Mouse (Mus musculus): Measurements from ENCODE around the gene Chrna4. TPM values are rescaled to one million over a fixed set of nuclear protein-coding genes. Genes with fewer than 3 reads are reported as not detected.

Chrna4 gene
- total RNA-seq (2021): not detected

DNA sequence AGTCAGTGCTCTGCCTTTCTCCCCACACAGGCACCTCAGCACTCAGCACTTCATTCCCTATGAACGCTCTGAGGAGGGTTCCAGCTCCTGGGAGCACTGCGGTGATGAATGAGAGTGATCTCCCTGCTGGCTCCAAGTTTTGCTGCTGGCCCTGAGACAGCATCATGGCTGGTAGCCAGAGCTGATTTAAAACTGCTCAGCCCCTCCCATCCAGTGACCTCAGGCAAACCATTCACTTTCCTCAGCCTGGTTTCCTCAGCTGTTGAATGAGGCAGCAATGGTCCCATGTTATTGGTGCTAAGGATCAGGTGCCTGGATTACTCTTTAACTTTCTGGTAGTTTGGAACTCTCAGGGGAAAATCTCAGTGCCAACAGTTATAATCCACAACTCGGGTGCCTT lies at the start of gene Chrna4:
Gene Chrna4 (minus strand): TSS at position 110 of the 400 bp plus-strand sequence.
- intact Hi-C loops (cut with DNase I): no loop called here

DNA sequence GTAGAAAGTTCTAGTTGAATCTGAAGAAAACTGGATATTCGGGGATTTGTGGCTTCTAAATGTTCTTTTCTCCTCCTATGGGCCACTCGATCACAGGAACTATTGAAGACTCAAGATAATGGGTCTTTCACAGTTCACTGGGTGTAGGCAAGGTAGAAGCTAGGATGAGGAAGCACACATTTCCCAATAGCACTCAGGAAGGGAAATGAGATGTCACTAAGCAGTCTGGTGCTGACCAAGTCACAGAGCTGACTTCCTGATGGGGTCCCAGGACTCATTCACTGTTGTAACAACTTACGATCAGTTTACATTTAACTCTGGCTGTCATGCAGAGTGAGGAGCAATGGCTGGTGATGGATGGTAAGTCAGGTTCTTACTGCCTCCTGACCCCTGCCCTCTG lies 46.8 kb upstream of the Chrna4 start:
- intact Hi-C loops (cut with DNase I): no loop called here
- no peak for DNase-seq (ENCODE audit: low spot score)

More for the DNA sequence above, at the start of gene Chrna4:
- DNase-seq (ENCODE audit: low spot score): no peak

DNA sequence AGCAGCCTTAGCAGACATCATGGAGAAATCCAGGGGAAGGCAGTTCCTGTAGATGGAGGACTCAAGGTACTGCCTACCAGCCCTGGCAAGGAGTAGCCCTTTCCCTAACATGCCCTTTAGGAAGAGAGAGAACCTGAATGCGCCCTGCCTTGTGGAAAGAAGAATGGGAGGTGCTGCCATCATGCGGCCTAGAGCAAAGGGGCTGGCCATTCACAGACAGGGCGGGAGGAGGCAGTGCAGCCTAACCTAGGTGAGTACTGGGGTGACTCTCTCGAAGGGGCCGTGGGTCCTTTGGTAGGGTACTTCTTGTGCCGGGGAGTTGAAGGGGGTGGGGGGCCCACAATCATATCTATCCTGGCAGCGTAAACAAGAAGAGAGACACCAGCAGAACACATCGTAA lies 41.7 kb upstream of the Chrna4 start:
- intact Hi-C loops (cut with DNase I): no loop called here
- DNase-seq (ENCODE audit: low spot score): no peak

DNA sequence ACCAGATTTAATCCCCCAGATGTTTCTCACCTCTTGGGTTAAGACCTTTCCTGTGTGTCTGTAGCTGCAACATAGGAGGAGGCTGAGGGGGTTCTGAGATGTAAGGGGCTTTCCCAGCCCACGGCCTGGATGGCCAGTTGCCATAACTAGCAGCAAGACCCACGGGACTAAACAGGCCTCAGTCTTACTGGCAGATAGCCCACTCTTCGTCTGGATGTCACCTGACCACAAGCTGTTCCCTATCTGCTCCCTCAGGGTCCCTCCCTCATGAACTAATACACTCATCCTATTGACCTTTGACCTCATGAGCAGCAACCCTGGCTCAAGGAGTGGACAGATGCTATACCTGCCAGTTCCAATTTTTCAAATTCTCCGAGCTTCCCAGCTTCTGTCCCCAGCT lies 40.6 kb upstream of the Chrna4 start:
- DNase-seq (ENCODE audit: low spot score): no peak
- intact Hi-C loops (cut with DNase I): no loop called here

DNA sequence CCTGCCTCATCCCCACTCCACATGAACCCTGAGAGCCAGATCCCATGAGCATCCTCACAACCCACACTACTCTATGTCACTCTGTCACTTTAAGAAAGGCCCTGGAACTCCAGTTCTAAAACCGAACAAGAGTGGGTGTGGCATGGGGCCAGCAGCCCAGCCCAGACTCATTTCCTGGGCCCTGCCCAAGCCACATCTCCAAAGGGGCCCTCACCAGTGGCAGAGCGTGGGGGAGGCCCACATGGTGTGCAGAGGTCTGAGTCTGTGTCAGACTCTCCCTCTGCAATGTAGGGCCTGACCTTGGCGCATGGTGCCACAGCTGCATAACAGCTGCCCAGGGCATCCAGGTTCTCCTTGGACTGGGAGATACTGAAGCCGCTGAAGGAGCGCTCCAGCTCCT lies 37.5 kb upstream of the Chrna4 start:
- no peak for DNase-seq (ENCODE audit: low spot score)
- intact Hi-C loops (cut with DNase I): no loop called here

DNA sequence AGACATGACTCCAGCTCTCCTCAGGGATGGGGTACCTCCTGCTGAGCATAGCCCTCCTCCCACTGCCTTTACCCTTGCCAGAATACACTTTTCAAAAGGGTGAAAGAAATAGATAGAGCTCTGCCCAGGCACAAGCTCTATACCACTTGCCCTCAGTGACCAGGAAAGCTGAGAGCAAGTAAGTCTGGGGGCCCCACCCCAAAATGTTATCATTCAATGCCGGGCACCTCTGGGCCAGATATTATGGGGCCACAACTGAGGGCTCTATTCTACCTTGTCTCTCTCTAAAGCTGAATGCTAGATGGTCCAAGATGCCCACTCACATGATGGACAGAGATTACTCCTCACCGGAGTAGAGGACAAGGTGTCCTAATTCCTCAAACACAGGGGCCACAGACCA lies 36.2 kb upstream of the Chrna4 start:
- intact Hi-C loops (cut with DNase I): no loop called here

DNA sequence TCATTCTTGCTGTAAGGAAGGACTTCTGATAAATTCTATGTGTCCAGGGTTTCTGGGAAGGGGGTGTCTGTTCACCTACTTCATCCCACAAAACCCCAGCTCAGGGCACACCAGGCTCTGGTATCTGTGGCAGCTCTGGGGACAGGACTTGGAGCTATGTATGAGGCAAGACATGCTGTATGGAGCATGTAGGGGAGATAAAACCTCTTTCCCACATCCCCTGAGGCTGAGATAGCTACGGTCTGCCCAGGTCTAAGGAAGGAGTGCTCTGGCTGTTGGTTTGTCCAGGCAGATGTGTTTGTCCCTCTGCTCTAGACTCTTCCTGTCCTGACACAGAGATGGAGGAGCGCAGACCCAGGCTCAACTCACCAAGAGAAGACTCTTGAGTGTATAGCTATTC lies 35.6 kb upstream of the Chrna4 start:
- intact Hi-C loops (cut with DNase I): no loop called here
- DNase-seq (ENCODE audit: low spot score): no peak

More for the DNA sequence above, 36.2 kb upstream of the Chrna4 start:
- no peak for DNase-seq (ENCODE audit: low spot score)

DNA sequence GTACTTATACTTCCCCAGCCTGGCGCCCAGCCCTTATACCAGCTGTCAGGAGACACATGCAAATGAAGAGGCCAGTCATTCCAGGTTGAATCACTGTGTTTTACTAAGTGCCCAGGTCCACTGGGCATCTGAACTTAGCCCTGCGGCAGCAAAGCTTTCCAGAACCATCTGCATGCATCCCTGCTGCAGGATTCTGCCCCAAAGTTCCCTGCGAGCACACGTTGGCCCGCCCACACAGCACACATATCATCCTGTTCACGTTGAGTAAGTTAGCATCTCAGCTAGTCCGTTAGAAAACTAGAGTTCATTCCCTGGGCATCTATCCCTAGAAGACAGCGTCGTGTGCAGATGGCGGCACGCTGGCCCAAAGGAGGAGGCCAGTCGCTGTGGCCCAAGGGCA lies 32.2 kb upstream of the Chrna4 start:
- intact Hi-C loops (cut with DNase I): no loop called here
- DNase-seq (ENCODE audit: low spot score): no peak

DNA sequence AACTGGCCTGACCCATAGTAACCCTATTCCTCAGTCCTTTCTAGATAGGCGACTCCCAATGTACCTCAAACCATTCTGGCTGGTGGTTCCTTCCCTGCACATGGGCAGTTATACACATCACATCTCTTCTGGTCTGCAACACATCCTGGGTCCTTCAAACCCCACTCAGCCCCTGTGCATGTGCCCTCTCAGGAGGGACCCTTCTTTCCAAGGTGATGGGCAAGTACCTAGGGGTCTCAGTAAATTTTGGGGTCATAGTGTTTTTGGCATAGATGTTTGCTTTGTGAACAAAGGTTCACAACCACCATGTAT lies 29.0 kb upstream of the Chrna4 start:
- DNase-seq (ENCODE audit: low spot score): no peak
- intact Hi-C loops (cut with DNase I): loop anchor here (1.0 to 5.0 kb wide), 2 partner anchors 76 to 640 kb away; no protein-coding TSS in a partner anchor

DNA sequence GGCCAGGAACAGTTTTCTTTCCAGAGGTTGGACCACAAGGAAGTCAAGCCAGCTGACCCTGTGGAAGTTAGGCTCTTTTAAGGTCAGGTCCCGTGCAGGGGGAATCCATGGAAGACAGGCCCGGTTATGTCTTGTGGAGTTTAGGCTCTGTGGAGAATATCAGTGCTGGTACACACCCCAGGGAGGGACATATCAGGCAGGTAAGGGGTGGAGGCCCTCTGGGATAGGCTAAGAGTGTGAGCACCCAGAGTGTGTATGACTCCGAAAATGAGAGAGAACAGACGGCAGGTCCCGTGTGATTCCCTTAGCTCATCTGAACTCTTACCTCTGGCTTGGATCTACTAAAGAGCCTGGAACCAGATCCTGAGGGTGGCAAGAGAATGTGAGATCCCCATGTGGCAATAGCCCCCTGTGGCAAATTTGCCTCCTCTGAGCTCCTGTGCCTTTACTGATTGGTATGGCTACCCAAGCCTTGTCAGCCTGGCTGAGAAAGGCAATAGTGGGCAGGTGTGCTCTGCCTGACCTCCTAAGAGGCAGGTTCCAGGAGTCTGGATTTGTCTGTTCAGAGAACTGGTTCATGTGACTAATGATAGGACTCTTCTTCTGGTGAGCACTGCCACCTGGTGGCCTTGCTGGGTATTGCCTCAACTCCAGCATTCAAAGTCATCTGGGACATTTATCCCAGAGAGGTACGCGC lies 28.5 kb upstream of the Chrna4 start:
- no peak for DNase-seq (ENCODE audit: low spot score)
- intact Hi-C loops (cut with DNase I): loop anchor here (1.0 to 5.0 kb wide), 2 partner anchors 76 to 640 kb away; no protein-coding TSS in a partner anchor

DNA sequence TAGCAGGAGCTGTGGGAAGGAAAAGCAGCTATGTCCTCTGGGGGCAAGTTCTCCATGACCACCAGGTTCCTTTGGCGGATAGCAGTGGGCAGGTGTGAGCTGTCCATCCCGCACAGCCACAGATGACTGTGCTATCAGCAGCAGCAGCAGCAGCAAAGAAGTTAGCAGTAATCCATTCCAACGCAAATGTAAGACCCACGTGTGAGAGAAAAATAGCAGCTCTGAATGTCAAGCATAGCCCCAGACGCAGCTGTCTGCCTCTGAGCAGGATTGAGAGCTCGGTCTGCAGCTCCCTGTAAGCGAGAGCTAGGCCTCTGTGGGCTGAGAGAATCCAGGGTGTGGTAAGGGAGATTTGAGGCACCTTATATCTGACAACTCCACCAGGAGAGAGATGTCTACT lies 26.8 kb upstream of the Chrna4 start:
- no peak for DNase-seq (ENCODE audit: low spot score)
- intact Hi-C loops (cut with DNase I): loop anchor here (5.0 kb wide), 1 partner anchor 642 kb away; no protein-coding TSS in a partner anchor

DNA sequence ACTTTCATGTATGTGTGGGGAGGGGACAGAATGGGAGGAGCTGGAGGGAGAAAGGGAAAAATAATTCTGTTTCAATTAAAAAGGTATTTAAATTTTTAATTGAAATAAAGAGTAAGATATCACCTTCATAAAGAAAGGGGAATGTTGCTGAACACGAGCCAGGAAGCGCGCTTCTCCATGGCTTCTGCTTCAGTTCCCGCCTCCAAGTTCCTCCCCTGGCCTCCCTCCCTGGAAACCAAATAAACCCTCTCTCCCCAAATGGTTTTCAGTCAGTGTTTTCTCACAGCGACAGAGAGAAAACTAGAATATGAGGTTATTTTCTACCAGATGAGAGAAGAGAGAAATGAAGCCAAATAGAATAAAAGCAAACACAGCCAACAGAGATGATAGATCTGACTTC lies 25.2 kb upstream of the Chrna4 start:
- intact Hi-C loops (cut with DNase I): loop anchor here (10.0 kb wide), 1 partner anchor 274 kb away; no protein-coding TSS in a partner anchor
- no peak for DNase-seq (ENCODE audit: low spot score)

DNA sequence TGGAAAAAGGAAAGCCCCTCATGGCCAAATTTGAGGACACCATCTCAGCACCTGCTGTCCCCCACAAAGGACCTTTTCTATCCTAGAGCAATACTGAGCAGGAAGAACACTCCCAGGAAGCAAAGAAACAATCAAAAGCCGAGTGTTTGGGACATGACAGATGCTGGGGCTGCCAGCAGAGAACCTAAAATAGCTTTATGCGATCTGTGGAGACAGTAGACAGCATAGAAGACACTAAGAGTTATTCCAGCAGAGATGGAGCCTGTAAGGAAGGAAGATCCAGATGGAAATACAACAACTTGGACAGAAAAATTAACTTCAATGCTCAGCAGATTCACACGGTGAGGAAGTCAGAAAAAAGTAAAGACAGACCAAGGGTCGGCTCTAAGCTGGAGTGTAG lies 22.5 kb upstream of the Chrna4 start:
- no peak for DNase-seq (ENCODE audit: low spot score)
- intact Hi-C loops (cut with DNase I): loop anchor here (10.0 kb wide), 1 partner anchor 271 kb away; no protein-coding TSS in a partner anchor

DNA sequence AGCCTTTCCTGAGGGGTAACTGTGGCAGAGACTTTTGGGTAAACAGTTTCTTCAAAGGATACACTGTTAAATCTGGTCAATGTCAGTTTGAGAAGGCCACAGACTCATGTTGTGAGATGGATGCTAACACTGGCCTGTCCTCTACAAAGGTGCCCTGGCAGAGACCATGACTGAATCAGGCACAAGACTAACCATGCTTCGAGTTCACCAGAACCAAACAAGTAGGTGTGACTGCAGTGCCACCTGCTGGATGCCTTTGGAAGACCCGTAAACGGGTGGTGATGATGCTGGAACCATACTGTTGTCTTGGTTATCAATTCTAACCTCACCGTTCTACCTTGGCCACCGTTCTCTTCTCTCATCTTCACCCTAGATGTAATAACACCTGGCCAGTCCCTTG lies 16.8 kb upstream of the Chrna4 start:
- intact Hi-C loops (cut with DNase I): loop anchor here (1.0 to 10.0 kb wide), 3 partner anchors 64 to 265 kb away; no protein-coding TSS in a partner anchor
- DNase-seq (ENCODE audit: low spot score): no peak

DNA sequence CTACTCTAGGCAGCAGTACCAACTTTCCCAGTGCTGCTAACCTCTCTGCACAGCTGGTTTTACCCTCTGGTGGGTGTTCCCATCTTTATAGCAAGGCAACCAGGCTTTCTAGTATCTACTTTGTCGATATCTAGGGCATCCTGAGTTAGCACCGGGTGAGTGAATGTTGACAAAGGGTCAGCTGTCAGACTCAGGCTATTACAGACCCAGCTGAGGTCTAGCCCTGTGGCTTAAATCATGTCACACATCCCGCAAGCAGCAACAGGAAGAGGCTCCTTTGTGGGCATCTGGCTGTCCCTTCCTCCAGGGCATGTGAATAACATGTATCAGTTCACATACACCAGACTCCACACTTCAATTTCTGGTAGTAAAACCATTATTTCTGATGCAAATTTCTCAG lies 14.8 kb upstream of the Chrna4 start:
- intact Hi-C loops (cut with DNase I): no loop called here
- DNase-seq (ENCODE audit: low spot score): no peak

DNA sequence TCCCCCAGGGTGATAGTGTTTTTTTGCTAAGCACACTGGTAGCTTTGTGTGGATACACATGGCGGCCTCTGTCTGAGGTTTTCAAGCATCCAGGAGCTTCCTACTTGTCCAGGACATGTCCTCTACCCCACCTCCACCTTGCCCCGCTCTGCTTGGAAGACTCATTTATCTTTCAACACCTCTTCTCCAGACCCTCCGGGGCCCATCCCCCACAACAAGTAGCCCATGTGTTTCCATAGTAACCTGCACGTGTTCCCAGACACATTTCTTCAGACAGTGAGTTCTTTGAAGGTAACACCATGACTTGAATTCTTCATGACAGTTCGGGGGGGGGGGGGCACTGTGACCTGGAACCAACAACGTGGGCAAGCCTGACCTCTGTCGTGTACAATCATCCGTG lies 14.0 kb upstream of the Chrna4 start:
- intact Hi-C loops (cut with DNase I): no loop called here
- no peak for DNase-seq (ENCODE audit: low spot score)

DNA sequence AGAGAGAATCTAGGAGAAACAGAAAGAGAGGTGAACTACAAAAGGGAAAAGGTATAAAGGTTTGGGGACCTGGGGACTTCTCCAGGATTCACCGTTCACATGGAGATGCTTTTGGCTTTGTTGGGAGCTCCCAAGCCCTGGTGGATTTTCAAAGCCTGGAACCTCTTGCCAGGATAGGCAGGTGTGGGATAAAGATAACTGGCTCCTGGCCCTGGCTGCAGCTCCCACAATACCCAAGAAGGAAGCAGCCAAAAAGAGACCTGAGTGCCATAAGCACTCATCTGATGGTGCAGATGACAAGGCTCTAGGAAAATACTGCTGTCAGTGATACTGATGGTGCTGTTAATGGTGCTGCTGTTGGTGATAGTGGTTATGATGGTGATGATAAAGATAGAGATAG lies 8.8 kb upstream of the Chrna4 start:
- DNase-seq (ENCODE audit: low spot score): no peak
- intact Hi-C loops (cut with DNase I): no loop called here

DNA sequence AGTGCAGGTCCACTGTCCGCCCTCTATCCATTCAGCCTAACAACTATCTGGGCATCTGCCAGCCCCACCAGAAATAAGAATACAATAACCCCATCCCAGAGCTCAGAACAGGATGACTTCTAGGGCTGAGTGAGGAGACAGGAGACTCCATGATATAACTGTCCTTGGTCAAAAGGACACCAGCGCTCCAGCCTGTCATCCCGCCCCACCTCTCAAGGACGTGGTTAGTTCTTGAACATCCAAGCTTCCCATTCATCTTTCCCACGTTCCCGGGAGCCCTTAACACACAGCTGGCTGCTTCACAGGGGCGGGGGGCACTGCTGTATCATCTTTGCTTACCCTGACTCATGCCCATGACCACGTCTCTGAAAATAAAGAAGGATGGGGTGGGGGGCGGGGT lies 5.6 kb upstream of the Chrna4 start:
- no peak for DNase-seq (ENCODE audit: low spot score)
- intact Hi-C loops (cut with DNase I): no loop called here

DNA sequence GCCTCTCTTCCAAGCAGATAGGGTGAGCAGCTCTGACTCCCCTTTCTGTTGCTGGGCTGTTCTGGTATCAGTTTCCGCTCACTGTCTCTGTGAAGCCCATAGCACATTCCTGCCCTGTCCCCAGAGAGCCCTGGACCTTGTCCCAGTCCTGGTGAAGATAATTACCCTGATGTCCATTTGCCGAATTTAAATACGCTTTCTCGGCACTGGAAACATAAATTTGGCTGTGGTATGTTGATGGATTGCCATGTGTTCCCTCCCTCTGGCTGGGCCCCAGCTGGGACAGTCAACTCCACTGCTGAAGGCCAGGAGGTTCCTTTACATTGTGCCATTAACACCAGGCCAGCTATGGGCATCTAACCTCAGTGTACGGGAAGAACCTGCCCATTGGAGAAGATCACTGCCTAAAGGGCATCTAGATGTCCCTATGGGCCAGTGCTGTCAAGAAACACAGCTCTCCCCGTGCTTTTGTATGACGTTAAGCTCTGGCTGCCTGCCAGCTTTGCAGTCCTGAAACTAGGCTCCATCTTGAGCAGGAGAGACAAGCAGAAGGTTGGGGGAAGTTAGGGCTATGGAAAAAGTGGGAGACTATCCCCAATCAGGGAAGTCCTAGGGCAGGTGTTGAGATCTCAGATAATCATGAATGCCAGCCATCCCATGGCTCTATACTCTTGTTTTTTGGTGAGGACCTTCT lies 5.1 kb upstream of the Chrna4 start:
- DNase-seq (ENCODE audit: low spot score): no peak
- intact Hi-C loops (cut with DNase I): no loop called here

DNA sequence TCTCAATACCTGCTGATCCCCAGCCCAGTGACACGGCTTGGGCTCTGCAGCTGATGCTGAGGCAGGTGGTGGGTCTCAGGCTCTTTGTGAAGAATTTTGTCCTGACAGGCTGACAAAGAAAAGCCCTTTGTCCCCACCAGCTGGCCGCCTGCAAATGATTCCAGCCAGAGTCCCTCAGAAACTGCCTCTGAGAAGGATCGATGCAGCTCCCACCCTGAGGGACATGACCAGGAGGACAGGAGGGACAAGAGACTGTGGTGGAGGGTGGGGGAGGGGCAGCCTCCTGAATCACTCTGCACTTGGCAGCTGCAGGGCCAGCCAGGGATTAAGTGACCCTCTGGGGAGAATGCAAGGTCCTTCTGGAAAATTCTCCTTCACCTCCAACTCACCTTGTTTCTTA lies 655 bp upstream of the Chrna4 start:
- intact Hi-C loops (cut with DNase I): no loop called here
- no peak for DNase-seq (ENCODE audit: low spot score)

DNA sequence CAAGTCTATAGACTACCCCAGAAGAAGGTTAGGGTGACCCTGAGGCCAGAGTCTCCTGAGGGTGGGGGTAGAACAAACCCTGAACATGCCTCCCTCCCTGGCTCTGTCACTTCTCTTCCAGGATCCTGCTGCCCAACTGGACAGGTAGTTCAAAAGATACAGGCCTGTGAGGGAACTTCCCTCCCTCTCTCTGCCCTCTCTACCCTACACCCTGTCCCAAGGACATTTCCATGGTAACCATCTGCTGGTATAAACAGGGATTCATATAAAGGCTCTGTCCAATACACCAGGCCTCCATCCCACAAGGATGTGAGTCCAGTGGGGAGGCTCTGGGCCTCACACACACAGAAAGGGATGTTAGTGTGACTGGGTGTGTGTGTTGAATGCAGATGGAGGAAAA lies 970 bp downstream of the Chrna4 start:
- intact Hi-C loops (cut with DNase I): no loop called here

DNA sequence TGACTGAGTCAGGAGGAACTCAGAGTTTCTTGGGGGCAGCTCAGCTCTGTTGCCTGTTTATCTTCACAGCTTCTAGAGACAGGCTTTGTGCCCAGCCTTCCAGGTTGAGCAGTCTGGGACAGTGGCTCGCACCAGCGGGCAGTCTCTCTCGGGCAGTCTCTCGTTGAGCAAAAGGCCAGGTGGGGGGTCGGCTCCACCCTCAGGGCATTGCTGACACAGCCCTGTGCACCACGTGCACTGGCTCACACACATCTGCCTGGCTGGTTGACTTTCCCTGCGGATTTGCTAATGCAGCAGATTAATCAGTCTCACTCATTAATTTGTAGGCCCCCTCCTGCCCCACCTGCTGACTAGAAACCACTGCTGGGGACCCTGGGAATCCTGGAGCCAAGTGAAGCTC lies 1.4 kb downstream of the Chrna4 start:
- intact Hi-C loops (cut with DNase I): no loop called here
- DNase-seq (ENCODE audit: low spot score): no peak

More for the DNA sequence above, 970 bp downstream of the Chrna4 start:
- no peak for DNase-seq (ENCODE audit: low spot score)

Data from heart, postnatal 25 days (tissue).